Mouse (Mus musculus) fibroblast of lung, adult 2 months (primary cell): ENCODE results near the gene Gpr88.

Experiments used
- DNase-seq: peaks from one replicate; pipeline ENCODE4 v3.0.0-alpha.2; 2011; ENCODE audit warnings: low read depth

Gene Gpr88

DNA sequence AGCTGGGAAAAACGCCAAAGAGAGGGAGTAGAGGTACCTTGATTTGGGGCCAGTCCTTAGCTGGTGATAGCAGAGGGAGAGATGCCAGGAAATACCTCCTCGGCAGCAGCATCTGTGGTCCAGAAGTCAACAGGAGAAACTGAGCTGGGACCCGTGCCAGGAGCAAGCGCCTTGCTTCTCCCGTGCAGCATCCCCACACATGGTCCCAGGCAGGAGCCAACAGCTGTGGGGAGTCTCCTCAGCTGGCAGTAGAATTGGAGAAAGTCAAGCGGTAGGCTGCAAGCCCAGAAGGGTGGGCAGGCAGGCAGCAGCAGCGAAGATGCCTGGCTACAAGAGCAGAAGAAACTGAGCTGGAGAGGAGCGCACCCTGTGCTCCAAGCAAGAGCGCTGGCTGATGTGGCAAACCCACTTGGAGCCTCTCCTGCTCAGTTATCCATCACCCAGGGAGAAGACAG lies at the start of gene Gpr88:
Gpr88 (minus strand) TSS at position 427 of the 455 bp plus-strand sequence.
- DNase-seq = peak; percentile 66

DNA sequence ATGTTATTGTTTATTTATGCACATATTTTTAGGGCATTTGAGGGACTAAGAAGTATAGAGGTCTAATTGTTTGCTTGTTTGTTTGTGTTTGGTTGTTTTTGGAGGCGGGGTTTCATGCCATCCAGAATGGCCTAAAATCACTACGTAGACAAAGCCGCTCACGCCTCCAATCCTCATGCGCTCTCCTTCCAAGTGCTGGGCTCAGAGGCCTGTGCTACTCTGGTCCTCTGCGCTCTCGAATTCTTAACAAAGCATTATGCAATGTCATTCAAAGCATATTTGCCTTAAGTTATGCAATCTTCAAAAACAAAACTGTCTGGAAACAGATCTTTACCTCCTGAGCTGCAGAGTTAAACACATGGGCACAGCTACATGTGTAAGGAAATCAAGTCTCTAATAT lies 49.3 kb upstream of the Gpr88 start:
- DNase-seq = no peak

DNA sequence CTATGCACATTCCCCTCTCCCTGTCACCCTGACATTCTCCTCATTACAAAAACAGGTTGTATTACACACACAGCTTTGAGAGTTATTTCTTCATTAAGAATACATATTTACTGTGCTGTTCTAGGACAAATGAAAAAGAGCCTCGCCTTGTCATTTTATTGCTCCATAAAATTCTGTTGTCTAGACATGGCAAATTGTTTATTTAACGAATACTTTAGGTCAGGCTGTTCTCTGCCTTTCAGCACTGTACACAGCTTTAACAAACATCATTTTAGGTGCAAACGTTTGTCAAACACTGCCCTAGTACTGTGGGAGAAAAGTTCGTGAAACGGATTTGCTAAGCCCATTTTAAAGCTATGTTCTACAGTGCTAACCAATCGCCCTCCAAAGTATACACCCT lies 48.5 kb upstream of the Gpr88 start:
- DNase-seq = no peak

DNA sequence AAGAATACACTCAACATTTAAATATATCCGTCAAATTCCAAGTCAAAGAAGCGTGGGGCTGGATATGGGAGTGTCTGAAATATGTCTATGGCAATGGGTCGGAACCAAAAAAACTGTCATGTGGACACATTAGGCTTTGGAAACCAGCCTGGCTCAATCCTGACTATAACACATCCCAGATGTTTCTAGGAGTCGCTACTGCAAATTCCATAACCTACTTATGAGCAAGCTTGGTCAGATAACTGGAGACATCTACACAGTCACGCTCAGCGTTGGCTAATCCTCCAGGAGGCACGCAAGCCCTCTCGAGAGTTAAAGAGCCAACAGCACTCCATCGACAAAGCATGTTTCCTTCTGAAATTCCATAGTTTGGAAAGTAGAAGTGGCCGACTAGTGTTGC lies 45.4 kb upstream of the Gpr88 start:
- peak; percentile 54 for DNase-seq

DNA sequence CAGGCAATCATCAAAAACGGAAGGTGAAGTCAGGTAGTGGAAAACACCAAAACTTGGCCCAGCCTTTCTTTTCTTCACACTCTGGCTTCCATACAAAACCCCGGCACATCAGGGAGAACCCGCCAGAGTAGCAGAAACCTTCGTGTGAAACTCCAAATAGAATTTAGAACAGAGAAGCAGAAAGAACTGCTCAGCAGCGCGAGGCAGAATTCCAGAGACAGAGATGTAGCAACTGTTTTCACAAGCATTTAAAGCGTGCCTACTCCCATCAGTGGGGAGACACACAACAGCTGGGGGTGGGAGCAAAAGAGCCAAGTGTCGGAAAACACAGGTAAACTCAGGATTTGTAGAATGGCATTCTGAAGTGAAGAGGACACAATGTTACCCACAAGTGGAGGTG lies 44.7 kb upstream of the Gpr88 start:
- peak; percentile 33 for DNase-seq

DNA sequence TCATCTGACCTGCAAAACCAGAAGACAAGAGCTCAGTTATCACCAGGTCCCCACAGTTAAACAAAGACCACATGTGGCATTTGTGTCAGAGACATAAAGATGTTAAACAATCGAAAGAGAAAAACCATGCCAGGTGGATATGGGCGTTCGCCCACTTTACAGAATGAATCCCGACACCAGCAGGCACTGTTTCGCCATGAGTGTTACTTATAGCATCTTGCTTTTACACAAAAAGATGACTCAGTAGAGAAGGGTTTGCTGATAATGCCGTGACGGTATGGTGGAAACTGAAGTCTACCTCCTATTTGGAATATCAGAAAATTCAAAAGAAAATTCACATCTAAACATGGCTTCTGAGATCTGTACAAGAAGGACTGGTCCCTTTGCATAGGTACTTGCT lies 43.9 kb upstream of the Gpr88 start:
- no peak for DNase-seq

DNA sequence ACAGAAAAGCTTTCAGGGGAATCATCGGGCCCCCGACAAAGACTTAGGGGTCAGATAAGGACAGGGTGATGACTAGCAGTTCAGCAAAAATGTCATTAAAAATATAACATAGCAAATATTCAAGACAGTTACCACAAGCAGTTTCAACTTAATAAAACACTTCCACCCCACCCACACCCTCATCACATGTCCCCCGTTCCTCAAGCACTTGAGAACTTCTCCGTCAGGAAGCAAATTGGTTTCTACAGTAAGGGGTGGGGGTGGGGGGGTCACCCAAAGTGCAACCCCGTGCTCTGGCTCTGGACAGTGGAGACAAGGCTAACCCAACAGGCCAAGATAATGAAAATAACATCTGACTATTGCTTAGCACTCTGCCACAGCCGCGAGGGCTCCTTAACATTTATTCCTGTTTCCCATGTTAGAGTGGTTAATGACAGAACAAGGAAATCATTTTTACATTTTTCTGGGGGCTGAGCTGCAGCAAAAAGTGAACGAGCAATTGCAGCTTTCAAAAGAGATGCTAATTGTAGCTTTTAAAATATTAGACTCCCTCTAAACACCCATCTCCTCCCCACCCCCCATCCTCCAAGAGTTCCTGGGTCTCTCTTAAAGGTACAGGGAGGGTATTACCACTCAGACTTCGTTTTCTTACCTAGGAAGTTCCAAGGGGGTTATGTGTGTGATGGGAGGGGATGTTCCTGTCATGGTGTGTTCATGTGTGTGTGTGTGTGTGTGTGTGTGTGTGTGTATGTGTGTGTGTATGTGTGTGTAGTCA lies 36.9 kb upstream of the Gpr88 start:
- no peak for DNase-seq

DNA sequence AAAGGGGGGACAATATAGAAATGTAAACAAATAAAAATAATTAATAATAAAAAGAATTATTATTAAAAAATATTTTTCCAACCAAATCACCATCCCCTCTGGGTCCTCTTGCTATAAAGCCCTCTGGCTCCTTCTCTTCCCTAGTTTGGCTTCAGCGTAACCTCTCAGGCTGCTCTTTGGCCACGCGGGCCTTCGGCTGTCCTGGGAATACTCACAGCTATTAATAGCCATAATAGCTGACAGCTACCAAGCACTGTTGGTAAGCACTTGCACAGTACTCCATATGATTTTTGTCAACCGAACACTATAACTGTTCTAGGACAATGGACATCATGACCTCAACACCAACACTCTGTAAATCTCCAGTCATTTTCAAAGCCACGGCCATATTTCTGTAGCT lies 35.5 kb upstream of the Gpr88 start:
- DNase-seq = no peak

DNA sequence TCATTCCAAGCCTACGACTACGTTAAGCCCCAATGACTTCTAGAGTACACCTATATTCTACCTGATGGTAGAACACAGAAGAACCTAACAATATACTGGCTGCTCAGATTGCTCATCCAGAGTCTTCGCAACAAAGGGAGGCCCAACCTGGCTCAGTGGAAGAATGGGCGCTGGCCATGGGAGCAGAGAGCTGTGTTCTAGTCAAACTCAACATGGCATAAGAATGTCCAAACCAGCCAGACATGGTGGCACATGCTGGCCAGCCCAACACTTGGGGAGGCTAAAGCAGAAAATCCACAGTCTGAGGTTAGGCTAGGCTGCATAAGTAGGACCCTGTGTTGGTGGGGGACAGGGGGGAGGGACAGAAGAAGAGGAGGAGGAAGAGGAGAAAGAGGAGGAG lies 31.4 kb upstream of the Gpr88 start:
- DNase-seq = no peak

DNA sequence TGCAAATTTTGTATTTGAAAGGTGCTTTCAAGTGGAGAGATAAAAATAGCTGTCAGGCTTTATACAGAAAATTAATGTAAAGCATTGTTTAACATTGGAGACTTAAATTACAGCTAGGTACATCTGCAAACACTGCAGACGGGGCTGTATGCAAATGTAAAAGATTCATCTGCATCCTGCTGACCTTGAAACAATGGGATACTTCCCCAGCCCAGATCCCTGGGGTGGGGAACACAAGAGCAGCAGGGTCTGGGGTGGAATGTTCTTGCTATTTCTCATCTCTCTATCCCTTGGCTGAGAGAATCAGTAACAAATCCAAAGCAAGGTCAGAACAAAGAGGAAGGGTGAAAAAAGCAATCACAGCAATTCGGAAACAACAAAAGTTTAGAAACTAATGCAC lies 30.7 kb upstream of the Gpr88 start:
- DNase-seq = no peak

DNA sequence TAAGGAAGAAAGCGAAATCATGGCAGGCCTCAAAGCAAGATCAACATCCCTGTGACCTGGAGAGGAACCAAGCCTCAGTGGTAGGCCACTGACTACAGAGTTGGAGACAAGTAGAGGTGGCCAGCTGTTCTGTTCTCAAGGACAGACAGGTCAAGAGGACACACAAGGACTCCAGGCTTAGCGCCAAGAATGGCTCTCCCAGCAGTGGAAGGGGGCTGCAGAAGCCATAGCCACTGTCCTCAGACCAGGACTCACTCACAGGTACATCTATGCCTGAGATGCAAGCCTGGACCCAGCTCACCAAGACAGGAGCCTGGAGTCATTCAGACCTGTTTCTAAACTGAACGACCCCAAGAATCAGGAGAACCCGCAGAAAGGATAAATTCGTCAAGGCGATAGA lies 28.4 kb upstream of the Gpr88 start:
- DNase-seq = no peak

DNA sequence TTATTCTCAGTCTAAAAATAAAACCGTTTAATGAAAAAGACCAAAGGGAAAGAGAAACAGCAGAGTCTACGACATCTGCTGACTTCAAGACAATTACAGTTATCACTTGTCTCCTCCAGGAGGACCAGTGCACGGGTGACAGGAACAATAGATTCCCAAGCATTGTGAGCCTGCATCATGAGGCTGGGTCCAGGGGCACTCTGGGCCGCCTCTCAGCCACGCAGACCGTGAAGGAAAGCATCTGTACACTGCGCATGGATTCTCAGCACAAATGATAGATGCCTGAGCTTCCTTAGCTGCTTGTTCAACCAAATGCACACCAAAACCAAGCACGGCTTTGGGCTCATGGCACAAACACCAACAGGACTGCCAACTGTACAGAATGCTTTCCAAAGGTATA lies 23.8 kb upstream of the Gpr88 start:
- no peak for DNase-seq

DNA sequence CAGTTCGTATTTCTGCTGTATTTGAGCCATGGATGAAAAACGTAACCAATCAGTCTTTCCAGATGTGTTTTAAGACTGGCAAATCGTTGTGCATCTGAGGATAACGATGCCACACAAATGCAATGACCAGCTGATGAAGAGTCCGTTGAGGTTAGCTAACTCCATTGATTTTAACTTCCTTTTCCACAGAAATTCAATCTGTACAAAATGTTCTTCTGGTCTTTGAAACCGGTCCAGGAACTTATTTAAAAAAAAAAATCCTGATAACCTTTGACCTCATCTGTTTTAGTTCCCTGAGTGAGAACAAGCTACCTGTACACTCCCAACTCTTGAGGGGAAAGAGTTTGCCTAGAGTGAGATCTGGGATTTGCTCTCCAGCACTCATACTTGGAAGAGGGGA lies 18.4 kb upstream of the Gpr88 start:
- DNase-seq = no peak

DNA sequence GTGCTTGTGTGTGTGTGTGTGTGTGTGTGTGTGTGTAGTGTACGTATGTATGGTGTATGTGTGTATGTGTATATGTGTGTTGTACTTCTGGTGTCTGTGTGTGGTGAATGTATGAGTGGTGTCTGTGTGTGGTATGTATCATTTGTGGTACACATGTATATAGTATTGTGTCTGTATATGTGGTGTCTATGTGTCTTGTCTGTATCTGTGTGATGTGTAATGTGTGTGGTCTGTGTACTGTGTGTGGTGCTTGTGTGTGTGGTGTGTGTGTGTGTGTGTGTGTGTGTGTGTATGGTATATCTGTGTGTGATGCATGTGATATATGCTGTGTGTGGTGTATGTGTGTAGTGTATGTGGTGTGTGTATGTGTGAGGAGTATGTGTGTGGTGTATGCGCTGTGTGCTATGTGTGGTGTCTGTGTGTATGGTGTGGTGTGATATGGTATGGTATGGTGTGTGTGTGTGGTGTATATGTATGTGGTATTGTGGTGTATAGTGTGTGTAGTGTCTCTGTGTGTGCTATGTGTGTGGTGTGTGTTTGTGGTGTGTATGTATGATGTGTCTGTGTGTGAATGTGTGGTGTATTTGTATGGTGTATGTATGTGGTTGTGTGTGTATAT lies 13.8 kb upstream of the Gpr88 start:
- DNase-seq = no peak

DNA sequence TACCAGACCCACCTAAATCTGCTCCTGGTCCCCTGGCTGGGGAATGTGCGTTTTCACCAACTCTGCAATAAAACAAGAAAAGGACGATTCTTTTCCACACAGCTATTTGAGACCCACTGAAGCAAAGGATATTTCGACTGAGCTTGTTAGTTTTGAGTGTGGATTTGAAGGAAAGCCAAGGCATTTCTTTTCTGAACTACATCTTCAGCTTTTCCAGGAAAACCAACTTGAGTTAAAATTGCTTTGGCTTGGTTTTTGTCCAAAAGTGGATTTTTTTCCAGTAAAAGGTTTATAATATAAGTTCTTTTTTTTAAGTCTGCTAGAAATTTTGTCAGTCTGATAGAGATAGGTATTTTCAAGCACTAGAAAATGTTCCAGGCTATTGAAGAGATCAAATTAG lies 13.1 kb upstream of the Gpr88 start:
- no peak for DNase-seq

DNA sequence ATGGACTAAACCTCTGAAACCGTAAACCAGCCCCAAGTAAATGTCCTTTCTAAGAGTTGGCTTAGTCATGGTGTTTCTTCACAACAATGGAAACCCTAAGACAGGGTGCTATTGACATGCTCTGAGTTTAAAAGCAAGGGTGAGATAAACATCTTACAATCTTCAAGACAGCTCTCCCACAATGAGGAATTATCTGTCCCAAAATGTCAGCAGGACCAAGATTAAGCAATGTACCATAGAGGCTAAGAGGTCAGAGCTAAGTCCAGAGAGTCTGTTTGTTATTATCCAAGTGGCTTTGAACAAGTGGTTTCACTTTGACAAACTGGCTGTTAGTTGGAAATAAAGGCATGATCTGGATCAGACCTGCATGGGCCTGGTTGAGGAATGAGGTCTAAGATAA lies 10.7 kb upstream of the Gpr88 start:
- no peak for DNase-seq

DNA sequence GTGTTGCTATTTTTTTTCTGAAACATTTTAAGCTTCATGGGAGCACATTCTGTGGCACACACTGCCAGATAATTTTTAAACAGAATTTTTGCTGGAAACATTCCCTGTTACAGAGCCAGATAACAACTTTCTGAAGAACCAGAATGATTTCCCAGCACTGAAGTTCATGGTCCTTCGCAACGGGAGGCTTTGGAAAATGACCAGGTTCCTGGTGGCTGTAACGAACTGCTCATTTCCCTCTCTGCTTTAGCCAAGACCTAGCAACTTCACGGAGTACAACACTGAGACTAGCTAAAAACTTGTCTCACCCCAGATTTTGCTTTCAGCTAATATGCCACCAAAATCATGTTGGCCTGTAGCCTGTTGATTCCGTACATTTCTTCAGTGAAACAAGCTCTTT lies 9.8 kb upstream of the Gpr88 start:
- peak; percentile 65 for DNase-seq

DNA sequence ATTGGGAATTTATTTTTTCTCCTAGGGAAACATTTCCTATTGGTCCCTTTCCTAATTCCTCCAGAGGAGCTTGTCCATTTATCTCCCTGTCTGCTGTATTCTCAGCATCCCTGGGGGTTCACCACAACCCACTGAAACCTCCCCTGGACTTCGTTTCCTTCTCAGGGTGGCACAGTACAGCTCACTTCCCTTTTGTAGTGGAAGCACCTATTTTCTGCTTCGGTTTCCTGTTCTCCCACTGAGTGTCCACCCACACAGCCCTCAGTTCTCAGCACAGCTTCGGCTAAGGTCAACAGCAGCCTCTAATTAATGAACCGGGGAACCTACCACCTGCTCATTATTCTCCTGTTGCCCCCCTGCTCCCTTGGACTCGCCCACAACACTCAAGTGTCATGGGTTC lies 2.8 kb upstream of the Gpr88 start:
- DNase-seq = no peak

DNA sequence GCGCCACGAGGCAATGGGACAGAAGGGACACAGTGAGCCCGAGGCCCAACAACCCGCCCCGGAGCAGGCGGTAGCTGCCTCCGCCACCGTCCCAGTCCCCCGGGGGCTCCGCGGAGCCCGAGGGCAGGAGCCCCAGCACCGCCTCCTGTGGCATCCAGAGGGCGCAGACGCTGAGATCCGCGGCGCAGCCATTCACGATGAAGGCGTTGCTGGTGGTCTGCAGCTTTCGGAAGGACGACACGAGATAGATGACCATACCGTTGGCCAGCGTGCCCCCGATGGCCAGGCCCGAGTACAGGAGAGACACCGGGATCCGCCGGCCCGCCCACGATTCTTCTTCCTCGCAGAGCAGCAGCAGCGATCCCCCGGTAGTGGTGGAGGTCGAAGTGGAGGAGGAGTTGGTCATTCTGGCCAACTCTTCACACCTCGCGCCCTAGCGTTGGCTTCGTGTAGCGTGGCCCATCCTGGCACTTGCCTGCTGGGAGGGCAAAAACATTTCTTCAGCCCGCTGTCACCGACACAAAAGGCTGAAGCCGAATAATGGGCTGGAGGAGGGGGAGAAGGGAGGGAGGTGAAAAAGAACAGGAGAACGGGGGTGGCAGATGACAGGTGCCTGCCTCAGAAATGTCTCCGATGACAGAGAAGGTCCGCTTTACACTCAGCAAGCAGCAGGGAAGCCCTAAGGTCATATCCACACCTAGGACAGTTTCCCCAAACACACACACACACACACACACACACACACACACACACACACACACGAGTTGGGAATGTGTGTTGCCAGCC lies 855 bp downstream of the Gpr88 start:
- no peak for DNase-seq

DNA sequence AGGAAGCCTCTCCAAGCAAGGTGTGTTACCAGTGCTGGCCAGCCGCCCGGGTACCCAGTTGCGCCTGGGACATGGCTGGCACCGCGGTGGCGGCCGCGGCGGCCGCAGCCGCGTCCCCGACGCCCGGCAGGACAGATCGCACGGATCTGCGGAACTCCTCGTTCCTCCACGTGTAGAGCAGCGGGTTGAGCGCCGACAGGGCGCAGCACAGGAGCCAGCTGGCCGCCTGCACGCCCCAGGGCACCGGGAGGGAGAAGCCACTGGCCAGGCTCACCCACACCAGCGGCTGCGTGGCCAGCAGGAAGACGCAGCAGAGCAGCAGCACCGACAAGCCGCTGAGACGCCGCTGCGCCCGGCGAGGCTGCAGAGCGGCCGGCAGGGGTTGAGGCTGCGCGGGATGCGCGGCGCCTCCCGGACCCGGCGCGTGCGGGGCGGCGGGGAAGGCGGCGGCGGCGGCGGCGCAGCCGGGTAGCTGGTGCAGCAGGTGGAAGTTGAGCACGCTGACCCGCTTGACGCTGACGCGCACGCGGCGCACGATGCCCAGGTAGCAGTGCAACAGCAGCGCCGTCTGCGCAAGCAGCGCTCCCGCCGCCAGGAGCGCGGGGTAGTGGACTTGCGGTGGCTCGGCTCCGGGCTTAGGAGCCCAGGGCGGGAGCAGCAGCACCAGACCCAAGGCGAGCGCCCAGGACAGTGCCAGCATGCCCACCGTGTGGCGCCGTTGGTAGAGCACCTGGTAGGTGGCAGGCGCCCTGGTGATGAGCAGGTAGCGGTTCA lies 1.6 kb downstream of the Gpr88 start:
- no peak for DNase-seq

DNA sequence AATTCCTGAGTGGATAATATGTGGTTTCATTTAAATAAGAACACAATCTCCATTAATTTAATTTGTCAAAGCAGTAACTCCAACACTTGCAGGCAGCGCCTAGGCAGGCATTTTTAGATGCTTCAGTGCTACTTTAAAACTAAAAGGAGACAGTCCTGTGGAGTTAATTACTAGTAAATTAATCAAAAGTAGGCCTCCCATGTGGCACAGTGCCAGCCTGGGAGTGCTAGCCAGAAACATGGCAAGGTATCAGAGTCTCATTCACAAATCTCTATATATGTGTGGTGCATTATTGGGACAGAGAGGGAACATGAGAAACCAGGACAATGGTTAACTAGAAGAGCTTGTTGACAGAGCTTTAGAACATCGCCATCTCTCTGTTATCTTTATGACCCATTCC lies 4.3 kb downstream of the Gpr88 start:
- DNase-seq = no peak

DNA sequence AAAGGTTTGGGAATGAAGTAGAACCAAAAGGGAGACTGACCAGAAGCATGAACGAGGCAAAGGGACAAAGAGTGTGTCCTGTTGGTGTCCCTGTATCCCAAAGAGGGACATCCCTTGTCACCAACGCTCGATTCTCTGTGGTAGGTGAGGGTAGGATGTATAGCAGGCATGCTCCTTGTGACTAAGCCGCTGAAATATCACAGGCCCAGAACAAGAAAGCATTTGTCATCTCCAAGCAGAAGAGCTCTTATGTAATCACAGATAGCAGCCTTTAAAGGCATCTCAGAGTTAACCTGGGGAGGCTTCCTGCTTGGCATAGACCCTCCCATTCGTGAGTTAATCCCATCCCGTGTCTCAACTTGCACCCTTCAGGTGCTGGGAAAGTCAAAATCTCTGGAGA lies 8.8 kb downstream of the Gpr88 start:
- no peak for DNase-seq
